ENCODE assay signal across 28 mouse cellular contexts in genomic region chr5:111012587-111012986, GRCm38 (mm10).
A peak's percentile ranks its signal among the peaks of the same experiment; 100 is the strongest.
DNase-seq lines count a peak whose midpoint lies in the region; ATAC-seq and TF ChIP-seq lines count a peak whose summit lies in the region.
"Had no signal": no experiment of that assay in that cellular context is flagged by ENCODE, and none has a peak within 500 bp of the region (broad histone marks: within the 10 kb centered on the region; RNA-seq: fewer than 3 reads in every experiment).

No protein-coding gene starts in this region.

- TF ChIP-seq CTCF in hindbrain, postnatal 0 days (IDR thresholded peaks at IDR 0.05; ENCODE audit: low read depth) = no peak

- H3K36me3 ChIP-seq in hindbrain, embryonic 12.5 days = peaks cover 5% of the 10 kb centered on the region; the same call in 1 of the 2 replicates
- no peaks in the 10 kb centered on the region for H3K36me3 ChIP-seq in hindbrain, postnatal 0 days (ENCODE audit: insufficient read depth, low read length)
- peaks cover 18% of the 10 kb centered on the region for H3K36me3 ChIP-seq in midbrain, embryonic 10.5 days
- no peaks in the 10 kb centered on the region for H3K36me3 ChIP-seq in midbrain, embryonic 11.5 days (ENCODE audit: control insufficient read depth, insufficient read depth, low read length)
- H3K36me3 ChIP-seq in myocyte (ENCODE audit: control insufficient read depth, insufficient read depth) = no peaks in the 10 kb centered on the region
- H3K36me3 ChIP-seq: forebrain, embryonic 12.5 days; liver, embryonic 15.5 days; stomach, embryonic 15.5 days had no signal

- DNase-seq in hindbrain, postnatal 0 days (ENCODE audit: low spot score) = no peak
- DNase-seq in midbrain, embryonic 10.5 days (ENCODE audit: low spot score) = no peak
- DNase-seq in midbrain, embryonic 11.5 days (ENCODE audit: low spot score, missing footprints) = no peak
- DNase-seq in retina, postnatal 1 day = peak; percentile 72
- no peak for DNase-seq in layer of hippocampus, adult 8-10 months (ENCODE audit: low spot score in 2 of 2)
- DNase-seq: adrenal gland, postnatal 14 days; cerebellum, adult 11 months; cerebellum, adult 9-11 months; embryo, embryonic 11 days; gastrocnemius, postnatal 25 days; heart, postnatal 4 days; kidney, adult 9 months; kidney, postnatal 36 days; layer of hippocampus, adult 9-11 months; lung, embryonic 14.5 days; lung, postnatal 14 days; right cerebral cortex, postnatal 25 days had no signal

- no peak for TF ChIP-seq POLR2A in myocyte (IDR thresholded peaks at IDR 0.05; ENCODE audit: insufficient read length, low read depth)

- no peak overlapping the region for H3K4me2 ChIP-seq in hindbrain, embryonic 12.5 days (replicated peaks)
- no peak overlapping the region for H3K4me2 ChIP-seq in hindbrain, postnatal 0 days (ENCODE audit: low read depth, low read length)
- H3K4me2 ChIP-seq in midbrain, embryonic 11.5 days = no peak overlapping the region
- peak overlapping the region; percentile 62 for H3K4me2 ChIP-seq in myocyte (ENCODE audit: low read depth)
- H3K4me2 ChIP-seq: embryonic facial prominence, embryonic 13.5 days; forebrain, embryonic 12.5 days; heart, embryonic 12.5 days; limb, embryonic 12.5 days; liver, embryonic 15.5 days; lung, embryonic 14.5 days; stomach, embryonic 15.5 days had no signal

- H3K4me1 ChIP-seq in hindbrain, embryonic 12.5 days = peaks cover 27% of the 10 kb centered on the region
- peaks cover 17% of the 10 kb centered on the region; the same call in 1 of the 2 replicates for H3K4me1 ChIP-seq in hindbrain, postnatal 0 days (ENCODE audit: insufficient read depth, low read length)
- H3K4me1 ChIP-seq in midbrain, embryonic 10.5 days = peaks cover 31% of the 10 kb centered on the region
- H3K4me1 ChIP-seq in midbrain, embryonic 11.5 days (ENCODE audit: control insufficient read depth, insufficient read depth, low read length) = peaks cover 11% of the 10 kb centered on the region
- H3K4me1 ChIP-seq: liver, embryonic 15.5 days had no signal

- ATAC-seq in hindbrain, embryonic 12.5 days (ENCODE audit: low FRiP score) = no peak
- no peak for ATAC-seq in hindbrain, postnatal 0 days
- ATAC-seq in midbrain, embryonic 11.5 days (ENCODE audit: low FRiP score) = no peak
- ATAC-seq: CD4-positive, CD25-positive, alpha-beta regulatory T cell, adult 4 months; intestine, postnatal 0 days had no signal

- no peak overlapping the region for H3K4me3 ChIP-seq in hindbrain, embryonic 12.5 days
- H3K4me3 ChIP-seq in hindbrain, postnatal 0 days (ENCODE audit: low read length) = no peak overlapping the region
- H3K4me3 ChIP-seq in midbrain, embryonic 10.5 days = no peak overlapping the region
- no peak overlapping the region for H3K4me3 ChIP-seq in midbrain, embryonic 11.5 days (ENCODE audit: low read depth, low read length)
- H3K4me3 ChIP-seq in myocyte = no peak overlapping the region
- H3K4me3 ChIP-seq: embryonic facial prominence, embryonic 13.5 days; erythroblast, embryonic 14.5 days; forebrain, embryonic 12.5 days; heart, embryonic 12.5 days; limb, embryonic 12.5 days; liver, embryonic 15.5 days; stomach, embryonic 15.5 days had no signal

- 0 out of 2 replicates have a peak overlapping the region, but pooled peaks have one; percentile 13 for H3K27ac ChIP-seq in hindbrain, embryonic 12.5 days
- no peak overlapping the region for H3K27ac ChIP-seq in hindbrain, postnatal 0 days
- H3K27ac ChIP-seq in midbrain, embryonic 10.5 days (replicated peaks) = 0 out of 2 replicates have a peak overlapping the region, but pooled peaks have one; percentile 13
- H3K27ac ChIP-seq in midbrain, embryonic 11.5 days (ENCODE audit: low read depth, low read length) = no peak overlapping the region
- H3K27ac ChIP-seq: embryonic facial prominence, embryonic 13.5 days; limb, embryonic 12.5 days; liver, embryonic 15.5 days; stomach, embryonic 15.5 days had no signal

- no peak overlapping the region for H3ac ChIP-seq in myocyte (ENCODE audit: control insufficient read depth, insufficient read length)

- no peak overlapping the region for H3K9ac ChIP-seq in hindbrain, embryonic 12.5 days
- no peak overlapping the region for H3K9ac ChIP-seq in hindbrain, postnatal 0 days (replicated peaks; ENCODE audit: low read length)
- no peak overlapping the region for H3K9ac ChIP-seq in midbrain, embryonic 11.5 days (ENCODE audit: low read length)
- H3K9ac ChIP-seq: embryonic facial prominence, embryonic 13.5 days; forebrain, embryonic 12.5 days; heart, embryonic 12.5 days; limb, embryonic 12.5 days; liver, embryonic 15.5 days; lung, embryonic 14.5 days; stomach, embryonic 15.5 days had no signal

- H3K79me2 ChIP-seq in myocyte (ENCODE audit: control insufficient read depth, insufficient read depth) = no peaks in the 10 kb centered on the region

- WGBS in hindbrain, embryonic 12.5 days = 53% methylated on average over 7 of the region's 7 CpGs
- WGBS in hindbrain, postnatal 0 days = 61% methylated on average over 7 of the region's 7 CpGs
- WGBS in midbrain, embryonic 10.5 days = 63% methylated on average over 7 of the region's 7 CpGs
- 66% methylated on average over 7 of the region's 7 CpGs for WGBS in midbrain, embryonic 11.5 days

- peaks cover 10% of the 10 kb centered on the region; the same call in 1 of the 2 replicates for H3K9me3 ChIP-seq in hindbrain, embryonic 12.5 days (replicated peaks)
- H3K9me3 ChIP-seq in hindbrain, postnatal 0 days (ENCODE audit: low read length) = no peaks in the 10 kb centered on the region
- peaks cover 20% of the 10 kb centered on the region for H3K9me3 ChIP-seq in midbrain, embryonic 10.5 days (replicated peaks)
- H3K9me3 ChIP-seq in midbrain, embryonic 11.5 days (ENCODE audit: control insufficient read depth, low read length) = peaks cover 6% of the 10 kb centered on the region
- H3K9me3 ChIP-seq: liver, embryonic 15.5 days; stomach, embryonic 15.5 days had no signal

- no peaks in the 10 kb centered on the region for H3K27me3 ChIP-seq in hindbrain, embryonic 12.5 days
- no peaks in the 10 kb centered on the region for H3K27me3 ChIP-seq in hindbrain, postnatal 0 days (ENCODE audit: insufficient read depth, low read length)
- no peaks in the 10 kb centered on the region for H3K27me3 ChIP-seq in midbrain, embryonic 10.5 days (ENCODE audit: low read depth, poor library complexity, severe bottlenecking)
- H3K27me3 ChIP-seq in midbrain, embryonic 11.5 days (ENCODE audit: control insufficient read depth, insufficient read depth, low read length) = no peaks in the 10 kb centered on the region
- no peaks in the 10 kb centered on the region for H3K27me3 ChIP-seq in myocyte (ENCODE audit: control insufficient read depth, insufficient read depth, insufficient read length)
- H3K27me3 ChIP-seq: embryonic facial prominence, embryonic 13.5 days; forebrain, embryonic 12.5 days; heart, embryonic 12.5 days; limb, embryonic 12.5 days; liver, embryonic 15.5 days; stomach, embryonic 15.5 days had no signal

TF ChIP-seq in myocyte, 11 proteins besides CTCF, POLR2A, EP300 and RAD21:
- TF ChIP-seq POLR2AphosphoS2 (IDR thresholded peaks at IDR 0.05; ENCODE audit: insufficient read length, low read depth) (no peak), REST (IDR thresholded peaks at IDR 0.05; ENCODE audit: insufficient read depth, insufficient read length) (no peak), MYOG (IDR thresholded peaks at IDR 0.05; ENCODE audit: control insufficient read depth in 1 of 3, insufficient read depth in 1 of 3, insufficient read length in 2 of 3, low read depth in 2 of 3) (peak in 1 of 3 experiments; percentile 57), SRF (IDR thresholded peaks at IDR 0.05; ENCODE audit: control insufficient read depth, insufficient read length, low read depth) (no peak), TCF12 (IDR thresholded peaks at IDR 0.05; ENCODE audit: insufficient read depth, poor library complexity, severe bottlenecking) (no peak), E2F4 (IDR thresholded peaks at IDR 0.05; ENCODE audit: insufficient read depth) (no peak), USF1 (IDR thresholded peaks at IDR 0.05; ENCODE audit: low read depth) (no peak), MAX (IDR thresholded peaks at IDR 0.05; ENCODE audit: low read depth) (no peak), MYOD1 (IDR thresholded peaks at IDR 0.05; ENCODE audit: control insufficient read depth in 1 of 3, insufficient read length in 2 of 3, low read depth in 2 of 3) (peak in 2 of 3 experiments; percentile 17 to 74), TCF3 (IDR thresholded peaks at IDR 0.05; ENCODE audit: insufficient read length, low read depth) (no peak), CEBPB (IDR thresholded peaks at IDR 0.05; ENCODE audit: insufficient read depth, poor library complexity, severe bottlenecking) (no peak)

Comparison
In these comparisons a context has a peak if more than half of its experiments do, and no peak if none do; other contexts are left out.
1. H3K27ac ChIP-seq: peak in hindbrain, embryonic 12.5 days (single experiment) and midbrain, embryonic 10.5 days (single experiment); none in hindbrain, postnatal 0 days (single experiment) and midbrain, embryonic 11.5 days (single experiment).